Mouse (Mus musculus): ENCODE data around the gene Fbxo40.

GRCm38 (mm10) chr16:37010370-37010769 is 20.1 kb upstream of the Fbxo40 start:
- TF ChIP-seq CTCF (IDR thresholded peaks at IDR 0.05; ENCODE audit: control insufficient read depth, insufficient read depth, insufficient replicate concordance, low read depth, low read length) (no peak), POLR2A (IDR thresholded peaks at IDR 0.05; ENCODE audit: control insufficient read depth, low read depth, low read length) (no peak)

Data from testis, adult 2 months (tissue).